In the genomic region with DNA sequence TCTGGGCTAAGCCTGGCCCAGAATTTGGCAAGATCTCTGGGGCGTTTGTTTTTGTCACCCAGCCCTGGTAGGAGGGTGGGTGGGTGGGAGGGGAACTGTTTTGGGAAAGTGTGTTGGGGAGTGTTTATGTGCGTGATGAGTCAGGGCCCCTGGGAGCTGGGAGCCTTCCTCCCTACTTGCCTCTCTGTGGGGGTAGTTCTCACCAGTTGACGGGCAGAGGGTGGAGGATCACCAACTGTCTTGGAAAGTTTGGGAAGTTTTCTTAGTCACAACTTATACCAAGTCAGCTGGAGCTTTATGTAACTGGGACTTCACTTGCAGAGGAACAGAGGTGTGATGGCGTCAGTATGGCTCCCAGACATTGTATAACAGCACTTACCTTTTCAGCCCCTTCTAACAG, we compare ENCODE assay signal across 18 mouse cellular contexts.
"Had no signal": no experiment of that assay in that cellular context is flagged by ENCODE, and none has a peak within 500 bp of the region (broad histone marks: within the 10 kb centered on the region; RNA-seq: fewer than 3 reads in every experiment).

No protein-coding gene starts in this region.

- ATAC-seq: hindbrain, postnatal 0 days; liver, embryonic 12.5 days; midbrain, embryonic 16.5 days had no signal

- DNase-seq: kidney, adult 11 months; kidney, adult 9 months; kidney, postnatal 36 days; layer of hippocampus, adult 9-11 months; layer of hippocampus, postnatal 36 days; lung, postnatal 14 days; retina, postnatal 1 day; thymus, postnatal 36 days had no signal

- H3K27ac ChIP-seq: hindbrain, postnatal 0 days; kidney, postnatal 0 days; limb, embryonic 15.5 days; liver, embryonic 12.5 days; lung, embryonic 15.5 days; macrophage; neural tube, embryonic 13.5 days; stomach, postnatal 0 days had no signal

- H3K4me3 ChIP-seq: limb, embryonic 15.5 days; liver, embryonic 12.5 days; lung, embryonic 15.5 days; megakaryocyte, embryonic 14.5 days; neural tube, embryonic 13.5 days had no signal
